Mouse (Mus musculus): ENCODE results near the gene Dpm1. TPM values are rescaled to one million over a fixed set of nuclear protein-coding genes. Genes with fewer than 3 reads are reported as not detected.

Dpm1 gene
- polyA plus RNA-seq, 1 experiment from 2014 or later: 104 TPM

DNA sequence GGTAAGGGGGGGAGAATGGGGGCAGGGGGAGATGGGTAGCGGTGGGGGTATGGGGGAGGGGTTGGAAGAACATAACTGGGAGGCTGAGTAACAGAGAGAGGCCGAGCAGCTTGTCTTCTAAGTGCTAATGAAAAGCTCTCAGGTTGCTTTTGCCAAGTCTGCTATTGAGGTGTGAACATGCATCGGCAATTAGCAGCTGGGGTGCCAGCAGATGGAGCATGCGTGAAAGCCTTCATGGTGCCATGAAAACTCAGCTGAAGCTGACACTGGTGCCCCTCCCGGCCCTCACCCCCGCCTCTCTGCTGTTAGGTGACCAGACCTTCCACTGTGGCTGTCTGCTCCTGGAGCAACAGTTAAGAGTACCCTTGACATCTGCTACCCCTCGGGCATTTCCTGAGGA is 23.4 kb upstream of the Dpm1 start:
- no peaks in the 10 kb centered on the region for H3K36me3 ChIP-seq (ENCODE audit: control insufficient read depth, insufficient read depth)
- H3K27ac ChIP-seq (ENCODE audit: low read length): no peak overlapping the region
- ATAC-seq (replicated peaks; ENCODE audit: extremely low read depth, insufficient read depth, low FRiP score): no peak
- no peaks in the 10 kb centered on the region for H3K4me1 ChIP-seq (ENCODE audit: control insufficient read depth, insufficient read depth, low read length)
- peaks cover 30% of the 10 kb centered on the region for H3K27me3 ChIP-seq (ENCODE audit: control insufficient read depth, insufficient read depth, low read length)
- WGBS: 18% methylated on average over 7 of the region's 7 CpGs
- no peak overlapping the region for H3K4me2 ChIP-seq (ENCODE audit: low read depth, low read length)
- no peak overlapping the region for H3K9ac ChIP-seq (ENCODE audit: low read length)
- H3K9me3 ChIP-seq (replicated peaks; ENCODE audit: control insufficient read depth, low read length): no peaks in the 10 kb centered on the region
- no peak overlapping the region for H3K4me3 ChIP-seq (ENCODE audit: low read length)

DNA sequence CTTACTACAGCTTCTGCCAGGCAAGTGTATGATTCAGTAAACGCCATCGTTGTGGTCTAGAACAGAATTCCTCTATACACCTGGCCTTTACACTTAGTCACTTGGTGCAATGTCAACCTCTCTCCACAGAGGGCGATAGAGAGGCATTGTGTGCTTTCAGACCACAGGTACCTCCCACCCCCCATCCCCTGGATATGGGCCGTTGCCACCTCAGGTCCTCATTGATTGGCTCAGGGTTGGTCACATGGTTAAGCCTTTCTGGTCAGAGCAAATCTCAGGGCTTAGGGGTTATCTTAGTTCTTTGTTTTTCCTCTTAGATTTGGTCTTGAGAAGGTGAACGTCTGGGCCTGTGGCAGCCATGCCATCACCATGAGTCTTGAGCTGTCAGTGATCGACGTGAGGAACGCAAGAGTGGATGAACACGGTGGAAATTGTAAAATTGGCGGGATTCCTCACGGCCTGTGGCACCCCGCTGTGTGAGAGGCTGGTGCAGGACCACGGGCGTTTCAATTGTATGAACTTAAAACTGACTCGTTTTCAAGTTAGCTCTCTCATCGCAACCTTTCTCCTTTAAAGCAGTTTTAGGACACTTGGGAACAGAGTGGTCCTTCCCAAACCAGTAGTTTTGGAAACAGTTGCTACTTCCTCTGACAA is 22.4 kb upstream of the Dpm1 start:
- Histone ChIP-seq H3K4me3 (ENCODE audit: low read length) (no peak overlapping the region), H3K9ac (ENCODE audit: low read length) (no peak overlapping the region), H3K4me1 (ENCODE audit: control insufficient read depth, insufficient read depth, low read length) (no peaks in the 10 kb centered on the region), H3K36me3 (ENCODE audit: control insufficient read depth, insufficient read depth) (no peaks in the 10 kb centered on the region), H3K4me2 (ENCODE audit: low read depth, low read length) (no peak overlapping the region), H3K27me3 (ENCODE audit: control insufficient read depth, insufficient read depth, low read length) (peaks cover 30% of the 10 kb centered on the region), H3K27ac (ENCODE audit: low read length) (no peak overlapping the region), H3K9me3 (replicated peaks; ENCODE audit: control insufficient read depth, low read length) (no peaks in the 10 kb centered on the region)
- 10% methylated on average over 16 of the region's 16 CpGs for WGBS
- ATAC-seq (replicated peaks; ENCODE audit: extremely low read depth, insufficient read depth, low FRiP score): no peak

DNA sequence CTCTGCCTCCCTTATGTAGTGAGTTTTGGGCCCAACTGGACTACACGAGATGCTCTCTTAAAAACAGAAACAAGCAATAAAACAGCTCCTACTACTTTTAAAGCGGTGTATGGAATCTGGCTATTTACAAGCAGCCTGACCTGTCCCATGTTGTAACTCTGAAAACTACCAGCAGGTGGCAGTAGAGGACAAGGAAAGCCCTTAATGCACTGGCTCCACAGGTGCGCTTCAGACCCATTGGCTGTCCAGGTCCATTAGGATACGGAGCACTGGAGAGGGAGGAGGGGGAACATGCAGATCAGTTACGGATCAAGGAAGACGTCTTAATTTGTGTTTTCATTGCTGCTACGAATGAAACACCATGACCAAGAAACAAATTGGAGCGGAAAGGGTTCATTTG is 19.9 kb upstream of the Dpm1 start:
- Histone ChIP-seq H3K36me3 (ENCODE audit: control insufficient read depth, insufficient read depth) (no peaks in the 10 kb centered on the region), H3K4me3 (ENCODE audit: low read length) (no peak overlapping the region), H3K4me1 (ENCODE audit: control insufficient read depth, insufficient read depth, low read length) (no peaks in the 10 kb centered on the region), H3K4me2 (ENCODE audit: low read depth, low read length) (no peak overlapping the region), H3K9me3 (replicated peaks; ENCODE audit: control insufficient read depth, low read length) (no peaks in the 10 kb centered on the region), H3K9ac (ENCODE audit: low read length) (no peak overlapping the region), H3K27ac (ENCODE audit: low read length) (no peak overlapping the region), H3K27me3 (ENCODE audit: control insufficient read depth, insufficient read depth, low read length) (peaks cover 28% of the 10 kb centered on the region)
- ATAC-seq (replicated peaks; ENCODE audit: extremely low read depth, insufficient read depth, low FRiP score): no peak
- 16% methylated on average over 8 of the region's 8 CpGs for WGBS

DNA sequence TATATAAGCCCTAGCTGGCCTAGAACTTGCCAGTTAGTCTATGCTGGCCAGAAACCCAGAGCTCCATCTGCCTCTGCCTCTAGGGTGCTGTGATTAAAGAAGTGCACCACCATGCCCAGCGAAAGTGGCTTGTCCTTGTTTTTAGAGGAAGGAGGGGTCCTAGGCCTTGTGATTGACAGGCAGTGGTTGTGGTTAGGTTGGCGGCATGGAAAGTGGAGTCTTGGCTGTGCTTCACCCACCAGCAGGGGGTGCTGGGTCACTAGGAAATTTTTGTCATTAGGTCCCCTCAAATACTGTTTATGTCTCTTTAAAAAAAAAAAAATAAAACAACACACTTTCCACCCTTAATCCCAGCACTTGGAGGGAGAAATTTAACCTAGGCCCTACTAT is 18.5 kb upstream of the Dpm1 start:
- Histone ChIP-seq H3K4me1 (ENCODE audit: control insufficient read depth, insufficient read depth, low read length) (no peaks in the 10 kb centered on the region), H3K4me2 (ENCODE audit: low read depth, low read length) (no peak overlapping the region), H3K9me3 (replicated peaks; ENCODE audit: control insufficient read depth, low read length) (no peaks in the 10 kb centered on the region), H3K27ac (ENCODE audit: low read length) (no peak overlapping the region), H3K36me3 (ENCODE audit: control insufficient read depth, insufficient read depth) (no peaks in the 10 kb centered on the region), H3K4me3 (ENCODE audit: low read length) (no peak overlapping the region), H3K9ac (ENCODE audit: low read length) (no peak overlapping the region), H3K27me3 (ENCODE audit: control insufficient read depth, insufficient read depth, low read length) (peaks cover 25% of the 10 kb centered on the region)
- ATAC-seq (replicated peaks; ENCODE audit: extremely low read depth, insufficient read depth, low FRiP score): no peak
- whole genome bisulfite sequencing: 32% methylated on average over 2 of the region's 2 CpGs

DNA sequence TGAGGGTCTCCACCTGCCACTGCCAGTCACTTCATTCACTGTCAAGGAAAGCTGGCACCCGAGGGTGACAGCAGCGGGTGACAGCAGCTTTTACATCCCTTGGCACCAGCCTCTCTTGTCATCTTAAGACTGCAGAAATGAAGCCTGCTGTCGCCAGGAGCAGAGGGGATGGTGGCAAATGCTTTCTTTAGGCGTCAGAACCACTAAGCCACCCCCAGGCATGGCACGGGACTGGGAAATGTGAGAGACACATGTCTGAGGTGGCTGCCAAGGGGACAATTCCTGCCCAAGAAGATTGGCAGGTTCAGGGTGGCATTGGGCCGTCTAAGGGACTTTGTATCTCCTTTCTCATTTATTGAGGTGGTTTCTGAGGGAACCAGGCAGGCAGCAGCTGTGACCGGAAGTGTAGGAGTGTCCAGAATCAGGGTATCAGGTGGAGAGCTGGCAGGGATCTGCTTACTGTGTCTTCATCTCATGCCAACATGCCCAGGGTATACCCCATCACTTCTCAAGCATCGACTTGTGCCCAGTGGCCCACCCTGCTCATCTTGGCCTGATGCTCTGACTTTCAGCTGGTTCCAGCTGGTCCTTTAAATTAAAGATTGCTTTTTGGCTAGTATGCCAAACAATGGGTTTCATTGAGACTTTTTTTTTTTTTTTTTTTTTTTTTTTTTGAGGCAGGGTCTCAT is 17.9 kb upstream of the Dpm1 start:
- ATAC-seq (replicated peaks; ENCODE audit: extremely low read depth, insufficient read depth, low FRiP score): no peak
- Histone ChIP-seq H3K4me1 (ENCODE audit: control insufficient read depth, insufficient read depth, low read length) (no peaks in the 10 kb centered on the region), H3K9me3 (replicated peaks; ENCODE audit: control insufficient read depth, low read length) (no peaks in the 10 kb centered on the region), H3K27me3 (ENCODE audit: control insufficient read depth, insufficient read depth, low read length) (peaks cover 23% of the 10 kb centered on the region), H3K4me2 (ENCODE audit: low read depth, low read length) (no peak overlapping the region), H3K4me3 (ENCODE audit: low read length) (no peak overlapping the region), H3K27ac (ENCODE audit: low read length) (no peak overlapping the region), H3K36me3 (ENCODE audit: control insufficient read depth, insufficient read depth) (no peaks in the 10 kb centered on the region), H3K9ac (ENCODE audit: low read length) (no peak overlapping the region)
- 68% methylated on average over 8 of the region's 8 CpGs for WGBS

DNA sequence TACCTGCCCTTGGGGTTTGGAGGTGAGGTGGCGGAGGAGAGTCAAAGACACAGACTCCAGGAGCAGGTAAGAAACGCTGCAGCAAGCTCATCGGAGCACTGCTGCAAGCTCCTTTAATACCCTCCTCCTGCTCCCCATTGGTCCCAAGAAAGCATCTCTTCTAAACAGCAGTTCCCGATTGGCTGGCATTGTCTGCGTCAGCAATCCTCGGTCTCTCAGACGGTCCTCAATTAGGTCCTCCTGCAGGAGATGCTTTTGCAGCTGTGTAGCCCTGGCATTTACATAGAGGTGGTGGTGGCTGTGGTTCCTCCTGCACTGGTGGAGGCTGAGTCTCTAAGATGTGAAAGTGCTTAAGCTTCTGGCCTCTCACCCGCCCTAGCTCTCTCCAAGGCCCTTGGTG is 15.2 kb upstream of the Dpm1 start:
- Histone ChIP-seq H3K4me3 (ENCODE audit: low read length) (no peak overlapping the region), H3K36me3 (ENCODE audit: control insufficient read depth, insufficient read depth) (no peaks in the 10 kb centered on the region), H3K27ac (ENCODE audit: low read length) (no peak overlapping the region), H3K9me3 (replicated peaks; ENCODE audit: control insufficient read depth, low read length) (no peaks in the 10 kb centered on the region), H3K4me1 (ENCODE audit: control insufficient read depth, insufficient read depth, low read length) (no peaks in the 10 kb centered on the region), H3K4me2 (ENCODE audit: low read depth, low read length) (no peak overlapping the region), H3K9ac (ENCODE audit: low read length) (no peak overlapping the region), H3K27me3 (ENCODE audit: control insufficient read depth, insufficient read depth, low read length) (peaks cover 10% of the 10 kb centered on the region)
- 39% methylated on average over 8 of the region's 8 CpGs for WGBS
- ATAC-seq (replicated peaks; ENCODE audit: extremely low read depth, insufficient read depth, low FRiP score): no peak

DNA sequence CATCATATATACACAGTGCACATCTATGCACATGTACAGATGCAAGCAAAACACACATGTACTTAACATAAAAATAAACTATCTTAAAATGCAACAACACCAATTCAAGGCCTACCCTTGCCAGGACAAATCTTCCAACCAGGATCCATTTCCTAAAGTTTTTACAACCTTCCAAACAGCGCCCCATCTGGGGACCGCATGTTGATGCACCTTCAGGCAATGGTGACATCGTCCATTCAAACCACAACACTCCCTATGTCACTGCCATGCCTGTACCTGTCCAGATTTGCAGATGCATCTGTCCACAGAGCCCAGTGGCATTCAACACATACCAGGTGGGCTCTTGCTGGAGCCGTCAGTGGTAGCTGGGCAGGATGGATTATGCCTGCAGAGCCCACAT is 12.9 kb upstream of the Dpm1 start:
- H3K9ac ChIP-seq (ENCODE audit: low read length): no peak overlapping the region
- ATAC-seq (replicated peaks; ENCODE audit: extremely low read depth, insufficient read depth, low FRiP score): no peak
- peaks cover 10% of the 10 kb centered on the region for H3K27me3 ChIP-seq (ENCODE audit: control insufficient read depth, insufficient read depth, low read length)
- H3K9me3 ChIP-seq (replicated peaks; ENCODE audit: control insufficient read depth, low read length): peaks cover 7% of the 10 kb centered on the region; the same call in 1 of the 2 replicates
- no peak overlapping the region for H3K4me2 ChIP-seq (ENCODE audit: low read depth, low read length)
- no peak overlapping the region for H3K4me3 ChIP-seq (ENCODE audit: low read length)
- no peaks in the 10 kb centered on the region for H3K4me1 ChIP-seq (ENCODE audit: control insufficient read depth, insufficient read depth, low read length)
- no peak overlapping the region for H3K27ac ChIP-seq (ENCODE audit: low read length)
- H3K36me3 ChIP-seq (ENCODE audit: control insufficient read depth, insufficient read depth): no peaks in the 10 kb centered on the region
- WGBS: 72% methylated on average over 4 of the region's 4 CpGs

DNA sequence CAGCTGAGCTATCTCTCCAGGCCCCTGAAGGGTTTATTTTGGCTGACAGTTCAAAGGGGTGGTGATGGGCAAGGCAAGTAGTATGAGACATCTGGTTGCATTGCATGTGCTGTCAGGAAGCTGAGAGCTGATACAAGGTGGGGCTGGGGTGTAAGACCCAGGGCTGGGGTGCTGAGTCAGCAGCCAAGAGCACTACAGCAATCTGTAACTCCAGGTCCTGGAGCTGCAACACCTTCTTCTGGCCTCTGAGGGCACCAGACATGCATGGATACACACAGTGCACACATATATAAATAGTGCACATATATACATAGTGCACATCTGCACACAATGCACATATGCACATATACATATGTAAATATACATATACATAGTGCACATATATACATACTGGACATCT is 12.4 kb upstream of the Dpm1 start:
- Histone ChIP-seq H3K27me3 (ENCODE audit: control insufficient read depth, insufficient read depth, low read length) (peaks cover 10% of the 10 kb centered on the region), H3K4me3 (ENCODE audit: low read length) (no peak overlapping the region), H3K36me3 (ENCODE audit: control insufficient read depth, insufficient read depth) (no peaks in the 10 kb centered on the region), H3K4me1 (ENCODE audit: control insufficient read depth, insufficient read depth, low read length) (no peaks in the 10 kb centered on the region), H3K27ac (ENCODE audit: low read length) (no peak overlapping the region), H3K9ac (ENCODE audit: low read length) (no peak overlapping the region), H3K4me2 (ENCODE audit: low read depth, low read length) (no peak overlapping the region), H3K9me3 (replicated peaks; ENCODE audit: control insufficient read depth, low read length) (peaks cover 7% of the 10 kb centered on the region; the same call in 1 of the 2 replicates)
- no peak; the same call in 1 of the 2 replicates for ATAC-seq (replicated peaks; ENCODE audit: extremely low read depth, insufficient read depth, low FRiP score)

DNA sequence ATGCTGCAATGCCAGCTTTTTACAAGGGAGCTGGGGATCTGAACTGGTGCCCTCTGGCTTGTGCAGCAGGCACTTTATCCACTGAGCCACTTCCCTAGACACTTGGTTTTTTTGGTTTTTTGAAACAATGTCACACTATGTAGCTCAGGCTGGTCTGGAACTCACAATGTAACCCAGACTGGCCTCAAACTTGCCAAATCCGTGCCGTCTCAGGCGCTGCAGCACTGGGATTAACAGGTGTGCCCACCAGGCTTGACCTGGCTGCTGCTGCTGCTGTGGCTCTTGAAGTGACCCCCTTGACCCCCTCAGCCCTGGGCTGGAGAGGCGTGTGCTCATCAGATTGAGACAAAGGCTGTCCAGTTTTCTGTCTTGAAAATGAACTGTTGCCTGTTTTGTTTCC is 7.9 kb upstream of the Dpm1 start:
- H3K4me2 ChIP-seq (ENCODE audit: low read depth, low read length): no peak overlapping the region
- 75% methylated on average over 4 of the region's 4 CpGs for WGBS
- no peaks in the 10 kb centered on the region for H3K27me3 ChIP-seq (ENCODE audit: control insufficient read depth, insufficient read depth, low read length)
- ATAC-seq (replicated peaks; ENCODE audit: extremely low read depth, insufficient read depth, low FRiP score): no peak
- H3K4me3 ChIP-seq (ENCODE audit: low read length): no peak overlapping the region
- H3K9ac ChIP-seq (ENCODE audit: low read length): no peak overlapping the region
- no peak overlapping the region for H3K27ac ChIP-seq (ENCODE audit: low read length)
- H3K4me1 ChIP-seq (ENCODE audit: control insufficient read depth, insufficient read depth, low read length): no peaks in the 10 kb centered on the region
- peaks cover 11% of the 10 kb centered on the region for H3K9me3 ChIP-seq (replicated peaks; ENCODE audit: control insufficient read depth, low read length)
- peaks cover 12% of the 10 kb centered on the region for H3K36me3 ChIP-seq (ENCODE audit: control insufficient read depth, insufficient read depth)
